Mouse (Mus musculus) midbrain, postnatal 0 days (tissue): Measurements from ENCODE around the gene Noct. TPM values are rescaled to one million over a fixed set of nuclear protein-coding genes. Genes with fewer than 3 reads are reported as not detected.

ENCODE experiments used
- ATAC-seq: fragments of 200-750 bp; cut with Nextera tagmentation; 2 replicates; pipeline ENCODE4 v1.8.0; 2017; ENCODE audit warnings: moderate number of reproducible peaks, mild to moderate bottlenecking, moderate TSS enrichment, moderate library complexity; ENCODE audit not compliant: low FRiP score
- DNase-seq: peaks from one replicate; pipeline ENCODE4 v3.0.0-alpha.2; 2015; ENCODE audit warnings: low spot score
- H3K27ac ChIP-seq: fragments of 300-500 bp; sonication (generic); 2 replicates; pipeline ENCODE4 v1.5.1; 2014; ENCODE audit warnings: low read depth, mild to moderate bottlenecking, low read length, mixed read lengths
- H3K27me3 ChIP-seq: fragments of 300-500 bp; sonication (generic); 2 replicates; pipeline ENCODE4 v1.6.1; 2014; ENCODE audit warnings: low read length, control low read depth, mixed read lengths; ENCODE audit not compliant: insufficient read depth
- H3K36me3 ChIP-seq: fragments of 300-500 bp; sonication (generic); 2 replicates; pipeline ENCODE4 v1.6.1; 2014; ENCODE audit warnings: low read length, control low read depth, mixed read lengths; ENCODE audit not compliant: insufficient read depth
- H3K4me1 ChIP-seq: fragments of 300-500 bp; sonication (generic); 2 replicates; pipeline ENCODE4 v1.6.1; 2014; ENCODE audit warnings: mild to moderate bottlenecking, control low read depth, antibody characterized with exemption, low read length, mixed read lengths; ENCODE audit not compliant: insufficient read depth
- H3K4me2 ChIP-seq: fragments of 300-500 bp; sonication (generic); 2 replicates; pipeline ENCODE4 v1.6.1; 2014; ENCODE audit warnings: low read depth, mild to moderate bottlenecking, low read length, mixed read lengths; ENCODE audit not compliant: poor library complexity, severe bottlenecking
- H3K4me3 ChIP-seq: fragments of 300-500 bp; sonication (generic); 2 replicates; pipeline ENCODE4 v1.5.1; 2014; ENCODE audit warnings: low read depth, mild to moderate bottlenecking, low read length, moderate library complexity
- H3K9ac ChIP-seq: fragments of 300-500 bp; sonication (generic); replicated peaks from 2 replicates; pipeline ENCODE4 v1.6.1; 2014; ENCODE audit warnings: mild to moderate bottlenecking, low read length, moderate library complexity, mixed read lengths; ENCODE audit not compliant: poor library complexity, severe bottlenecking
- H3K9me3 ChIP-seq: fragments of 300-500 bp; sonication (generic); 2 replicates; pipeline ENCODE4 v1.6.1; 2016; ENCODE audit warnings: low read length, control low read depth
- CTCF ChIP-seq: IDR thresholded peaks from 2 replicates; pipeline ENCODE4 v1.5.1; 2016; ENCODE audit warnings: antibody characterized with exemption, mild to moderate bottlenecking
- WGBS: fragments of 180-500 bp; shearing (Covaris S2); extraction: QIAGEN DNeasy Blood & Tissue Kit; methylation state at CpG from one replicate; pipeline ENCODE4 v1.1.7; 2014; 5-methylcytosine and 5-hydroxymethylcytosine counted together
- microRNA-seq: library from miRNA; unstranded; fragments of <30 nt; microRNA quantifications from one replicate; pipeline ENCODE4, GENCODE M21; 2016; ENCODE audit warnings: borderline number of aligned reads
- polyA plus RNA-seq: library from polyadenylated mRNA; unstranded; fragments of >200 nt; fragmentation: Nextera tagmentation; extraction: Ambion mirVana; gene quantifications from 2 replicates; pipeline ENCODE4 v1.2.1, GENCODE M21; 2015
- total RNA-seq: library from RNA; depleted of rRNA; stranded (reverse); fragments of >200 nt; gene quantifications from 2 replicates; pipeline ENCODE4 v1.2.3, GENCODE M21; 2014; rRNA removed

Noct gene
- total and polyA plus RNA-seq, 2 experiments from 2014 or later: 36.7 to 50.0 TPM

DNA sequence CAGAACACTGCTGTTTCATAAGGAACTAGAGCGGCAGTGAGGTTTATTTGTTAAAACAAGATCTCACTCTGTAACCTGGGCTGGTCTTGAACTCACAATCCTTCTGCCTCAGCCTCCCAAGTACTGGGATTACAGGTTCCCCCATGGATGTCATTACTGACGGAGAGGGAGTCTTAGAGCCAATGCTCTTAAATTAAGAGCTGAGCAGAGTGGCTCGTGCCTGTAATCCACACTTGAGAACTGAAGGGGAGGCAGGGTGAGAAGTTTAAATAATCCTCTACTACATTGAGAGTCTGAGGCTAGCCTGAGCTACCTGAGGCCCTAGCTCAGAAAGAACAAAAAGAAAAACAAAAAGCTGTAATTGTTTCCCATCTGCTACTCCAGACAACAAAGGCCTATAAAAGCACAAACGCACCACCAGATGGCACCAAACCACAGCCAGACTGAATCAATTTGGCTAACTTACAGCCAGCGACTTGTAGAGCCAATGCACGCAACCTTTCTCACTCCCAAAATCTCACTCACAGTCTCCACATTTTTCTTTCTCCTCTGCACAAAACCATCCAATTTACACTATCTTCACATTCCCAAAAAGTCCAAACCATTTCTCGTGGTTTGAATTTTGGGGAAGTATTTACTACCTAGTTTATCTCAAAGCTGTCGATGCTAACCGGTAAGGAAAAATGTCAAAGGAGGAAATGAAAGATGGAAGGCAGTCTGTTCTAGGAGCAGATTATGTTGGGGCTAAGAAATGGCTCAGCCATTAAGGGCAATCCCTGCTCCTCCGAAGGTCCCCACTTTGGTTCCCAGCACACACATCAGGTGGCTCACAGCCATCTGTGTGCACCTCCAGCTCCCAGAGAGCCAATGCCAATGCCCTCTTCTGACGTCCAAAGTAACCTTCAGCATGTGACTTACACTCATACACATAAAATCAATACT is 64.9 kb downstream of the Noct start:
- 52% methylated on average over 11 of the region's 11 CpGs for WGBS
- no peak overlapping the region for H3K4me2 ChIP-seq
- H3K9ac ChIP-seq: no peak overlapping the region
- no peaks in the 10 kb centered on the region for H3K4me1 ChIP-seq
- ATAC-seq (no peak), DNase-seq (peak; percentile 93)
- no peaks in the 10 kb centered on the region for H3K27me3 ChIP-seq
- no peaks in the 10 kb centered on the region for H3K36me3 ChIP-seq
- H3K9me3 ChIP-seq: no peaks in the 10 kb centered on the region
- H3K27ac ChIP-seq: no peak overlapping the region
- H3K4me3 ChIP-seq: no peak overlapping the region
- TF ChIP-seq CTCF: peak; percentile 89

DNA sequence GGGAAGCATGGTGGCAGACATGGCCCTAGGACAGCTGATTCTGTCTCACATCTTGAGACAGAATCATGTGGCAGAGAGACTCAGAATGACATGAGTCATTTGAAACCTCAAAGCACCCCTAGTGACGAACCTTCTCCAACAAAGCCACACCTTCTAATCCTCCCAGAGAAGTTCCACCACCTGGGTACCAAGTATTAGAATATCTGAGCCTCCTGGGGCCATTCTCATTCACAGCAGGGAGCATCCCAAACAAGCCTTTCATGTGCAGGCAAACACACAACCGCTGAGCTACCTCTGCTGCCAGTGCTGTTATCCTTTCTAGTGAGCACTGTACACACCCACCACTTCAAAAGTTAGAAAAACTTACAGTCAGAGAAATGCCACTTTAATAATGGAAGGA is 70.0 kb downstream of the Noct start:
- no peak for TF ChIP-seq CTCF

GRCm38 (mm10) chr3:51295225-51295624 is 71.0 kb downstream of the Noct start:
- Histone ChIP-seq H3K4me1 (no peaks in the 10 kb centered on the region), H3K9ac (no peak overlapping the region), H3K4me2 (no peak overlapping the region), H3K9me3 (no peaks in the 10 kb centered on the region), H3K27me3 (no peaks in the 10 kb centered on the region), H3K27ac (no peak overlapping the region), H3K36me3 (no peaks in the 10 kb centered on the region), H3K4me3 (no peak overlapping the region)
- WGBS: 68% methylated on average over 2 of the region's 2 CpGs
- no peak for ATAC-seq
- DNase-seq: peak; percentile 24
- TF ChIP-seq CTCF: no peak

More for the DNA sequence above, 70.0 kb downstream of the Noct start:
- ATAC-seq: no peak
- Histone ChIP-seq H3K36me3 (no peaks in the 10 kb centered on the region), H3K4me2 (no peak overlapping the region), H3K4me3 (no peak overlapping the region), H3K27me3 (no peaks in the 10 kb centered on the region), H3K9me3 (no peaks in the 10 kb centered on the region), H3K27ac (no peak overlapping the region), H3K4me1 (no peaks in the 10 kb centered on the region), H3K9ac (no peak overlapping the region)
- WGBS: 33% methylated on average over 2 of the region's 2 CpGs
- no peak for DNase-seq

GRCm38 (mm10) chr3:51296790-51297189 is 72.5 kb downstream of the Noct start:
- Histone ChIP-seq H3K4me3 (no peak overlapping the region), H3K4me2 (no peak overlapping the region), H3K27ac (no peak overlapping the region), H3K9me3 (no peaks in the 10 kb centered on the region), H3K4me1 (no peaks in the 10 kb centered on the region), H3K27me3 (no peaks in the 10 kb centered on the region), H3K36me3 (no peaks in the 10 kb centered on the region), H3K9ac (no peak overlapping the region)
- no peak for TF ChIP-seq CTCF
- no peak for DNase-seq
- ATAC-seq: no peak
- WGBS: 67% methylated on average over 1 of the region's 1 CpGs

Small RNAs within 50 kb of the gene (microRNA-seq; reads per million reads assigned to microRNA genes)
- not detected for gene Gm24282

Other genes with a start within 250 kb of the Noct start
- 38.7 and 45.6 TPM in 2 replicates for gene Elf2, start 116.2 kb downstream of the Noct start, total RNA-seq
- 22.2 and 26.1 TPM in 2 replicates for gene Elf2, start 116.2 kb downstream of the Noct start, polyA plus RNA-seq
- 0.49 TPM in 1 of 2 replicates, not detected in the other for gene Mgarp, start 172.3 kb downstream of the Noct start, total RNA-seq
- 0.40 and 0.49 TPM in 2 replicates for gene Mgarp, start 172.3 kb downstream of the Noct start, polyA plus RNA-seq
- gene Ndufc1, start 184.5 kb downstream of the Noct start, total RNA-seq: 31.5 and 36.4 TPM in 2 replicates
- 961 and 994 TPM in 2 replicates for gene Ndufc1, start 184.5 kb downstream of the Noct start, polyA plus RNA-seq
- gene Naa15, start 190.7 kb downstream of the Noct start, total RNA-seq: 19.5 and 33.8 TPM in 2 replicates
- 26.4 and 29.7 TPM in 2 replicates for gene Naa15, start 190.7 kb downstream of the Noct start, polyA plus RNA-seq